Mouse (Mus musculus) limb, embryonic 14.5 days (tissue): ENCODE data around the gene Lrrc58. TPM values are rescaled to one million over a fixed set of nuclear protein-coding genes. Genes with fewer than 3 reads are reported as not detected.

Experiments used
- ATAC-seq: fragments of 200-750 bp; cut with Nextera tagmentation; 2 replicates; pipeline ENCODE4 v1.8.0; 2017; ENCODE audit warnings: low read depth, moderate number of reproducible peaks, moderate TSS enrichment; ENCODE audit not compliant: low FRiP score
- DNase-seq: peaks from one replicate; pipeline ENCODE4 v3.0.0-alpha.2; 2015; ENCODE audit warnings: low spot score
- H3K27ac ChIP-seq: fragments of 300-500 bp; sonication (generic); replicated peaks from 2 replicates; pipeline ENCODE4 v1.5.1; 2014; ENCODE audit warnings: low read depth, mild to moderate bottlenecking, low read length, moderate library complexity, mixed read lengths
- H3K27me3 ChIP-seq: fragments of 300-500 bp; sonication (generic); 2 replicates; pipeline ENCODE4 v1.6.1; 2014; ENCODE audit warnings: low read length, mixed read lengths; ENCODE audit not compliant: control insufficient read depth, insufficient read depth
- H3K36me3 ChIP-seq: fragments of 300-500 bp; sonication (generic); 2 replicates; pipeline ENCODE4 v1.6.1; 2014; ENCODE audit warnings: mild to moderate bottlenecking, low read length, moderate library complexity, mixed read lengths; ENCODE audit not compliant: control insufficient read depth, insufficient read depth
- H3K4me1 ChIP-seq: fragments of 300-500 bp; sonication (generic); 2 replicates; pipeline ENCODE4 v1.6.1; 2014; ENCODE audit warnings: antibody characterized with exemption, low read length, mixed read lengths; ENCODE audit not compliant: control insufficient read depth, insufficient read depth
- H3K4me2 ChIP-seq: fragments of 300-500 bp; sonication (generic); replicated peaks from 2 replicates; pipeline ENCODE4 v1.6.1; 2014; ENCODE audit warnings: low read depth, mild to moderate bottlenecking, low read length, moderate library complexity; ENCODE audit not compliant: severe bottlenecking
- H3K4me3 ChIP-seq: fragments of 300-500 bp; sonication (generic); replicated peaks from 2 replicates; pipeline ENCODE4 v1.5.1; 2014; ENCODE audit warnings: low read length
- H3K9ac ChIP-seq: fragments of 300-500 bp; sonication (generic); 2 replicates; pipeline ENCODE4 v1.6.1; 2014; ENCODE audit warnings: mild to moderate bottlenecking, low read depth, low read length, moderate library complexity; ENCODE audit not compliant: severe bottlenecking
- H3K9me3 ChIP-seq: fragments of 300-500 bp; sonication (generic); 2 replicates; pipeline ENCODE4 v1.6.1; 2016; ENCODE audit warnings: low read length; ENCODE audit not compliant: control insufficient read depth
- POLR2A ChIP-seq: fragments of 200-500 bp; IDR thresholded peaks from 2 replicates; pipeline ENCODE4 v1.8.0; 2012; ENCODE audit warnings: inconsistent platforms, mild to moderate bottlenecking, moderate library complexity, borderline replicate concordance; ENCODE audit not compliant: insufficient read depth, insufficient read length; ENCODE audit errors: extremely low read depth
- WGBS: fragments of 180-500 bp; shearing (Covaris S2); extraction: QIAGEN DNeasy Blood & Tissue Kit; methylation state at CpG from one replicate; pipeline ENCODE4 v1.1.7; 2014; 5-methylcytosine and 5-hydroxymethylcytosine counted together
- polyA plus RNA-seq, 2 experiments: library from polyadenylated mRNA; depleted of rRNA in 1 of 2; stranded (reverse) in 1 of 2; unstranded in 1 of 2; fragments of >200 nt; fragmentation: Nextera tagmentation in 1 of 2; extraction: Ambion mirVana in 1 of 2; gene quantifications; 2 replicates each; pipeline versions ENCODE4 v1.2.1 to v1.2.3; 2012 to 2014

Gene Lrrc58
- polyA plus RNA-seq, 2 experiments: 23.4 to 54.7 TPM

- Histone ChIP-seq H3K27ac (no peak overlapping the region), H3K36me3 (no peaks in the 10 kb centered on the region), H3K4me1 (no peaks in the 10 kb centered on the region), H3K4me3 (no peak overlapping the region), H3K9ac (no peak overlapping the region), H3K4me2 (no peak overlapping the region), H3K9me3 (no peaks in the 10 kb centered on the region), H3K27me3 (no peaks in the 10 kb centered on the region)
- ATAC-seq (no peak), DNase-seq (no peak)
- TF ChIP-seq POLR2A: no peak
- 48% methylated on average over 7 of the region's 7 CpGs for WGBS
These were observed 57.9 kb downstream of the Lrrc58 start for GRCm38 (mm10) chr16:37926087-37926486.

DNA sequence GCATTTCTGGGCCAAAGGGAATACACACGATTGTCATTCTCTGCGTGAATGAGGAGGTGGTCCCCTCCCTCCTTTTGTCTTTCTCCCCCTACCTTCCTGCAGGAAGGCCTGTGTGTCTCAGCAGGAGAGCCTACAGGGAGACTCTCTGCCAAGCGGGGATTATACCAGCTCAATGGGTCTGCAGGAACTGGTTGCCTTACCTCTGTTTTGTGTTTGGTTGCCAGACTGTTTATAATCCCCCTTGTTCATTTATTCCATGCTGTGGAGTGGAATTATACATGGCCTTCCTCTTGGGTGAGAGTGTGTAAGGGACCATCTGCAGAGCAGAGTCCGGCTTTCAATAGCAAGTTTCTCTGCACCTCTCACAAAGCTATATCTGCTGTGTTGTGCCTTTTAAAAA is 58.9 kb downstream of the Lrrc58 start:
- H3K4me1 ChIP-seq: no peaks in the 10 kb centered on the region
- H3K4me2 ChIP-seq: no peak overlapping the region
- WGBS: 57% methylated on average over 4 of the region's 4 CpGs
- ATAC-seq (no peak), DNase-seq (no peak)
- no peak overlapping the region for H3K27ac ChIP-seq
- H3K4me3 ChIP-seq: no peak overlapping the region
- H3K9ac ChIP-seq: no peak overlapping the region
- no peak for TF ChIP-seq POLR2A
- no peaks in the 10 kb centered on the region for H3K36me3 ChIP-seq
- H3K27me3 ChIP-seq: no peaks in the 10 kb centered on the region
- H3K9me3 ChIP-seq: no peaks in the 10 kb centered on the region

- 42% methylated on average over 2 of the region's 2 CpGs for WGBS
- no peak for DNase-seq
- no peaks in the 10 kb centered on the region for H3K36me3 ChIP-seq
- no peak overlapping the region for H3K9ac ChIP-seq
- no peak overlapping the region for H3K4me3 ChIP-seq
- H3K4me2 ChIP-seq: no peak overlapping the region
- ATAC-seq: no peak
- no peaks in the 10 kb centered on the region for H3K27me3 ChIP-seq
- H3K9me3 ChIP-seq: no peaks in the 10 kb centered on the region
- H3K4me1 ChIP-seq: no peaks in the 10 kb centered on the region
- no peak overlapping the region for H3K27ac ChIP-seq
- TF ChIP-seq POLR2A: no peak
These were observed 60.8 kb downstream of the Lrrc58 start for GRCm38 (mm10) chr16:37929006-37929405.

DNA sequence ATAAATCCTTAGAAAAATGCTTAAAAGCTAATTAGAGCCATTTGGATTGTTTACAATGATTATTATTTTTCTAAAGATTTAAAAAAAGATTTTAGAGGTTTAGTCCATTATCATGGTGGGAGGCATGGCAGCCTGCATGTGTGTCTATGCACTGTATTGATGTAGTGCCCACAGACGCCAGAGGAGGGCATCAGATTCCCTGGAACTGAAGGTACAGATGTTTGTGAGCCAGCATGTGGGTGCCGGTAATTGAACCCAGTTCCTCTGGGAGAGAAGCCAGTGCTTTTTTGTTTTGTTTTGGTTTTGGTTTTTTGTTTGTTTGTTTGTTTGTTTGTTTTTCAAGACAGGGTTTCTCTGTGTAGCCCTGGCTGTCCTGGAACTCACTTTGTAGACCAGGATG is 61.4 kb downstream of the Lrrc58 start:
- 85% methylated on average over 2 of the region's 2 CpGs for WGBS
- Histone ChIP-seq H3K36me3 (no peaks in the 10 kb centered on the region), H3K4me2 (no peak overlapping the region), H3K9ac (no peak overlapping the region), H3K9me3 (no peaks in the 10 kb centered on the region), H3K4me1 (no peaks in the 10 kb centered on the region), H3K27ac (no peak overlapping the region), H3K4me3 (no peak overlapping the region), H3K27me3 (no peaks in the 10 kb centered on the region)
- no peak for TF ChIP-seq POLR2A
- DNase-seq (no peak), ATAC-seq (no peak)

DNA sequence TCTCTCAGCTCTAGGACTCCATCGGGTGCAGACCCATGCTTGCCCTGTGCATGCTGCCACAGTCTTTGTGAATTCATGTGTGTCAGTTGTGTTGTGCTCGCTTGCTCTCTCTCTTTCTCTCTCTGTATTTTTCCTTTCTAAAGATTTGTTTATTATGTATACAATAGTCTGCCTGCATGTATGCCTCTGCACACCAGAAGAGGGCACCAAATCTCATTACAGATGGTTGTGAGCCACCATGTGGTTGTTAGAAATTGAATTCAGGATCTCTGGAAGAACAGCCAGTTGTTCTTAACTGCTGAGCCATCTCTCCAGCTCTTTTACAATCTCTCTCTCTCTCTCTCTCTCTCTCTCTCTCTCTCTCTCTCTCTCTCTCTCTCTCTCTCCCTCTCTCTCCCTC is 66.7 kb downstream of the Lrrc58 start:
- no peak overlapping the region for H3K4me3 ChIP-seq
- no peak for ATAC-seq

DNA sequence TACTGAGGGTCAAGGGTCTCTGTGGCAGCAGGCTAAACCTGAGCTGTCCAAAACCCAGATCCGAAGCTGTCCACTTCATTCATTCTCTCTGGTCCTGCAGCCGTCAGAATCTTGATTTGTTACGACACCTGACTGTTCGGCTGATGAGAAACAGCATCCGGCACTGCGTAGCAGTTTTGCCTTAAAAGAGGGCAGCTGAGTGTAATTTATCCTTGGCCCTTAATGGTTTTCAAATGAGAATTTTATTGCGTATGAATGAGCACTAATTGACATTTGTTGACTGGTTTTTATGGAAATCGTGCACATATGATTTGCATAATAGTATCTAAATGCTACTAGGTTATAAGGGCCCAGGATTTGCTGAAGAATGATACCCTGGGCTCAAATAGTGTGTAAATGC is 69.1 kb downstream of the Lrrc58 start:
- no peaks in the 10 kb centered on the region for H3K36me3 ChIP-seq
- 31% methylated on average over 8 of the region's 8 CpGs for WGBS
- H3K4me2 ChIP-seq: no peak overlapping the region
- no peak for ATAC-seq
- no peak for DNase-seq
- H3K4me1 ChIP-seq: no peaks in the 10 kb centered on the region; the same call in 1 of the 2 replicates
- H3K27ac ChIP-seq: no peak overlapping the region
- no peak for TF ChIP-seq POLR2A
- H3K4me3 ChIP-seq: no peak overlapping the region
- H3K9me3 ChIP-seq: no peaks in the 10 kb centered on the region
- no peak overlapping the region for H3K9ac ChIP-seq
- no peaks in the 10 kb centered on the region for H3K27me3 ChIP-seq

More for the DNA sequence above, 66.7 kb downstream of the Lrrc58 start:
- 88% methylated on average over 2 of the region's 2 CpGs for WGBS
- Histone ChIP-seq H3K27me3 (no peaks in the 10 kb centered on the region), H3K36me3 (no peaks in the 10 kb centered on the region), H3K27ac (no peak overlapping the region), H3K9me3 (no peaks in the 10 kb centered on the region), H3K4me2 (no peak overlapping the region), H3K4me1 (no peaks in the 10 kb centered on the region; the same call in 1 of the 2 replicates), H3K9ac (no peak overlapping the region)
- no peak for TF ChIP-seq POLR2A
- DNase-seq: no peak

Other genes starting within 250 kb of the Lrrc58 start
- 54.9 and 62.5 TPM in 2 replicates for gene Ndufb4, start 213.9 kb upstream of the Lrrc58 start, polyA plus RNA-seq (2012; rRNA removed)
- 56.3 and 56.5 TPM in 2 replicates for gene Ndufb4, start 213.9 kb upstream of the Lrrc58 start, polyA plus RNA-seq (2014; fragmentation: Nextera tagmentation; extraction: Ambion mirVana)
- 478 and 520 TPM in 2 replicates for gene Fstl1, start 91.5 kb upstream of the Lrrc58 start, polyA plus RNA-seq (2012; rRNA removed)
- 865 and 910 TPM in 2 replicates for gene Fstl1, start 91.5 kb upstream of the Lrrc58 start, polyA plus RNA-seq (2014; fragmentation: Nextera tagmentation; extraction: Ambion mirVana)
- gene Gm36028, start 7.2 kb upstream of the Lrrc58 start, polyA plus RNA-seq (2012; rRNA removed): 0.15 and 0.20 TPM in 2 replicates
- not detected in 2 replicates for gene Gm36028, start 7.2 kb upstream of the Lrrc58 start, polyA plus RNA-seq (2014; fragmentation: Nextera tagmentation; extraction: Ambion mirVana)
- 0.77 and 0.78 TPM in 2 replicates for gene Gpr156, start 48.1 kb downstream of the Lrrc58 start, polyA plus RNA-seq (2012; rRNA removed)
- gene Gpr156, start 48.1 kb downstream of the Lrrc58 start, polyA plus RNA-seq (2014; fragmentation: Nextera tagmentation; extraction: Ambion mirVana): 0.59 and 0.88 TPM in 2 replicates
- gene Gsk3b, start 220.6 kb downstream of the Lrrc58 start, polyA plus RNA-seq (2012; rRNA removed): 17.5 and 20.1 TPM in 2 replicates
- 61.3 and 63.2 TPM in 2 replicates for gene Gsk3b, start 220.6 kb downstream of the Lrrc58 start, polyA plus RNA-seq (2014; fragmentation: Nextera tagmentation; extraction: Ambion mirVana)